Mouse (Mus musculus) CH12.LX (cell line): ENCODE measurements at regions not wholly inside any gene's neighbourhood (a gene's known extent, or its start where the extent isn't known, plus 50 kb on each side); places are given as distances from the start of the nearest gene placed in this dataset.

Experiments used
- DNase-seq: peaks from one replicate; pipeline ENCODE4 v3.0.0-alpha.2; 2013; ENCODE audit errors: extremely low read depth
- H3K27ac ChIP-seq: 2 replicates; pipeline ENCODE4 v1.5.1; 2012; ENCODE audit warnings: low read depth, mild to moderate bottlenecking, control low read depth, moderate library complexity; ENCODE audit not compliant: insufficient read depth
- H3K27me3 ChIP-seq: replicated peaks from 2 replicates; pipeline ENCODE3; 2012; ENCODE audit warnings: inconsistent platforms
- H3K36me3 ChIP-seq, 2 experiments: replicated peaks in 1 of 2; 2 replicates each; pipeline versions ENCODE3 to v1.6.1; 2012; ENCODE audit warnings: inconsistent platforms in 1 of 2, low read length in 1 of 2, mild to moderate bottlenecking in 1 of 2, mixed read lengths in 1 of 2, moderate library complexity in 1 of 2; ENCODE audit not compliant: control insufficient read depth in 1 of 2, insufficient read depth in 1 of 2
- H3K4me1 ChIP-seq, 2 experiments: 2 replicates each; pipeline ENCODE4 v1.6.1; 2012; ENCODE audit warnings: inconsistent platforms in 1 of 2, moderate library complexity in 1 of 2; ENCODE audit not compliant: insufficient read depth in 2 of 2, control insufficient read depth in 1 of 2
- H3K4me2 ChIP-seq: 2 replicates; pipeline ENCODE4 v1.6.1; 2012; ENCODE audit warnings: low read depth, mild to moderate bottlenecking, control low read depth; ENCODE audit not compliant: poor library complexity, insufficient read depth, severe bottlenecking
- H3K4me3 ChIP-seq, 3 experiments: fragments of 150-350 bp in 1 of 3; sonication (generic) in 1 of 3; replicated peaks in 1 of 3; 2 replicates each; pipeline versions ENCODE3 to v1.5.1; 2011 to 2012; ENCODE audit warnings: low read depth in 2 of 3, low read length in 2 of 3, mild to moderate bottlenecking in 2 of 3, moderate library complexity in 2 of 3, control low read depth in 1 of 3, improper control_type of control experiment in 1 of 3, inconsistent platforms in 1 of 3, mixed read lengths in 1 of 3; ENCODE audit not compliant: poor library complexity in 1 of 3
- H3K79me2 ChIP-seq: replicated peaks from 2 replicates; pipeline ENCODE4 v1.6.1; 2012; ENCODE audit warnings: mild to moderate bottlenecking, moderate library complexity; ENCODE audit not compliant: control insufficient read depth, poor library complexity, insufficient read depth, severe bottlenecking; ENCODE audit errors: extremely low read depth
- H3K9ac ChIP-seq: 2 replicates; pipeline ENCODE4 v1.6.1; 2012; ENCODE audit warnings: low read depth, mild to moderate bottlenecking, control low read depth, moderate library complexity; ENCODE audit not compliant: insufficient read depth
- H3K9me3 ChIP-seq: replicated peaks from 2 replicates; pipeline ENCODE3; 2012; ENCODE audit warnings: low read length, inconsistent platforms, mixed read lengths
- BHLHE40 ChIP-seq: IDR thresholded peaks from 2 replicates; pipeline ENCODE4 v1.6.1; 2011; ENCODE audit warnings: mild to moderate bottlenecking, low read depth, low read length, improper control_type of control experiment
- E2F4 ChIP-seq: IDR thresholded peaks from 2 replicates; pipeline ENCODE4 v1.6.1; 2011; ENCODE audit warnings: low read depth, low read length, improper control_type of control experiment; ENCODE audit not compliant: insufficient replicate concordance
- ELF1 ChIP-seq: IDR thresholded peaks from 2 replicates; pipeline ENCODE4 v1.6.1; 2014; ENCODE audit warnings: low read depth, mild to moderate bottlenecking, inconsistent platforms, low read length, improper control_type of control experiment
- EP300 ChIP-seq: IDR thresholded peaks from 2 replicates; pipeline ENCODE4 v1.6.1; 2011; ENCODE audit warnings: low read length, improper control_type of control experiment
- GABPA ChIP-seq: IDR thresholded peaks from 2 replicates; pipeline ENCODE4 v1.6.1; 2012; ENCODE audit warnings: low read depth, low read length, improper control_type of control experiment, inconsistent platforms; ENCODE audit not compliant: insufficient replicate concordance
- JUND ChIP-seq: conservative IDR thresholded peaks from 2 replicates; pipeline ENCODE4 v1.6.1; 2011; ENCODE audit warnings: low read depth, low read length, improper control_type of control experiment
- KAT2A ChIP-seq: IDR thresholded peaks from 2 replicates; pipeline ENCODE4 v1.6.1; 2012; ENCODE audit warnings: low read length, improper control_type of control experiment, inconsistent platforms; ENCODE audit not compliant: insufficient replicate concordance
- MAFK ChIP-seq: IDR thresholded peaks from 2 replicates; pipeline ENCODE4 v1.6.1; 2011; ENCODE audit warnings: low read length, improper control_type of control experiment; ENCODE audit not compliant: insufficient replicate concordance
- MAZ ChIP-seq: IDR thresholded peaks from 2 replicates; pipeline ENCODE4 v1.6.1; 2012; ENCODE audit warnings: low read depth, mild to moderate bottlenecking, inconsistent platforms, low read length, improper control_type of control experiment, moderate library complexity
- MEF2A ChIP-seq: IDR thresholded peaks from 2 replicates; pipeline ENCODE4 v1.6.1; 2014; ENCODE audit warnings: low read depth, mild to moderate bottlenecking, inconsistent platforms, low read length, improper control_type of control experiment, borderline replicate concordance
- MYC ChIP-seq: IDR thresholded peaks from 2 replicates; pipeline ENCODE4 v1.6.1; 2011; ENCODE audit warnings: low read depth, mild to moderate bottlenecking, improper control_type of control experiment, low read length
- NELFE ChIP-seq: IDR thresholded peaks from 2 replicates; pipeline ENCODE4 v1.6.1; 2011; ENCODE audit warnings: low read depth, low read length, improper control_type of control experiment
- NRF1 ChIP-seq: IDR thresholded peaks from 2 replicates; pipeline ENCODE4 v1.6.1; 2014; ENCODE audit warnings: low read depth, mild to moderate bottlenecking, inconsistent platforms, low read length, improper control_type of control experiment, moderate library complexity
- PAX5 ChIP-seq: IDR thresholded peaks from 2 replicates; pipeline ENCODE4 v1.6.1; 2012; ENCODE audit warnings: low read length, inconsistent platforms, mixed read lengths
- POLR2A ChIP-seq: IDR thresholded peaks from 2 replicates; pipeline ENCODE4 v1.6.1; 2011; ENCODE audit warnings: low read depth, mild to moderate bottlenecking, improper control_type of control experiment, low read length
- POLR2AphosphoS2 ChIP-seq: IDR thresholded peaks from 2 replicates; pipeline ENCODE4 v1.6.1; 2011; ENCODE audit warnings: low read depth, low read length, improper control_type of control experiment
- RCOR1 ChIP-seq: conservative IDR thresholded peaks from 2 replicates; pipeline ENCODE4 v1.6.1; 2012; ENCODE audit warnings: low read depth, mild to moderate bottlenecking, inconsistent platforms, low read length, improper control_type of control experiment
- SIN3A ChIP-seq: IDR thresholded peaks from 2 replicates; pipeline ENCODE4 v1.6.1; 2012; ENCODE audit warnings: low read length, improper control_type of control experiment, inconsistent platforms
- SMC3 ChIP-seq: IDR thresholded peaks from 2 replicates; pipeline ENCODE4 v1.6.1; 2011; ENCODE audit warnings: low read depth, low read length, improper control_type of control experiment
- TBP ChIP-seq: conservative IDR thresholded peaks from 2 replicates; pipeline ENCODE4 v1.6.1; 2011; ENCODE audit warnings: low read depth, low read length, improper control_type of control experiment
- TCF12 ChIP-seq: IDR thresholded peaks from 2 replicates; pipeline ENCODE4 v1.6.1; 2014; ENCODE audit warnings: low read depth, mild to moderate bottlenecking, inconsistent platforms, low read length, improper control_type of control experiment
- UBTF ChIP-seq: IDR thresholded peaks from 2 replicates; pipeline ENCODE4 v1.6.1; 2012; ENCODE audit warnings: low read depth, mild to moderate bottlenecking, inconsistent platforms, low read length, improper control_type of control experiment, moderate library complexity
- USF1 ChIP-seq: IDR thresholded peaks from 2 replicates; pipeline ENCODE4 v1.6.1; 2014; ENCODE audit warnings: low read depth, mild to moderate bottlenecking, inconsistent platforms, low read length, improper control_type of control experiment
- USF2 ChIP-seq: conservative IDR thresholded peaks from 2 replicates; pipeline ENCODE4 v1.6.1; 2011; ENCODE audit warnings: low read depth, low read length, improper control_type of control experiment
- ZC3H11A ChIP-seq: IDR thresholded peaks from 2 replicates; pipeline ENCODE4 v1.6.1; 2012; ENCODE audit warnings: low read depth, mild to moderate bottlenecking, inconsistent platforms, low read length, improper control_type of control experiment
- ZKSCAN1 ChIP-seq: IDR thresholded peaks from 2 replicates; pipeline ENCODE4 v1.6.1; 2012; ENCODE audit warnings: low read depth, inconsistent platforms, low read length, improper control_type of control experiment, borderline replicate concordance
- ZMIZ1 ChIP-seq: IDR thresholded peaks from 2 replicates; pipeline ENCODE4 v1.6.1; 2012; ENCODE audit warnings: low read depth, mild to moderate bottlenecking, inconsistent platforms, low read length, improper control_type of control experiment
- ZNF384 ChIP-seq: IDR thresholded peaks from 2 replicates; pipeline ENCODE4 v1.6.1; 2012; ENCODE audit warnings: low read depth, low read length, improper control_type of control experiment, inconsistent platforms
- dilution Hi-C: fragments of 300-500 bp; cut with MboI; formaldehyde crosslinking; loops from 2 replicates; pipeline ENCODE4 v1.14.3; 2020; ENCODE audit warnings: low sequenced_read_pairs; ENCODE audit not compliant: extremely low pct_unique_long_range_greater_than_20kb, extremely low pct_ligation_motif_present
- in situ Hi-C: fragments of 300-500 bp; cut with MboI; formaldehyde crosslinking; loops from 3 replicates; pipeline ENCODE4 v1.14.3; 2019; ENCODE audit warnings: low sequenced_read_pairs, low pct_ligation_motif_present, low pct_unique_long_range_greater_than_20kb, mixed read lengths

GRCm38 (mm10) chr13:90660950-90661349 is 244.2 kb downstream of the Atp6ap1l start:
- Histone ChIP-seq H3K4me3 (no peak overlapping the region), H3K9ac (no peak overlapping the region), H3K27me3 (no peaks in the 10 kb centered on the region), H3K36me3 (no peaks in the 10 kb centered on the region), H3K27ac (no peak overlapping the region), H3K9me3 (no peaks in the 10 kb centered on the region), H3K4me2 (no peak overlapping the region), H3K4me1 (no peaks in the 10 kb centered on the region)
- dilution Hi-C loops: no loop called here
- DNase-seq: no peak
- in situ Hi-C loops: no loop called here
- TF ChIP-seq NELFE (no peak), MYC (no peak), BHLHE40 (no peak), POLR2AphosphoS2 (no peak), PAX5 (no peak), SIN3A (no peak), EP300 (no peak), UBTF (no peak), USF1 (no peak), TCF12 (no peak), RCOR1 (no peak), TBP (no peak), GABPA (no peak), ZKSCAN1 (no peak), SMC3 (no peak), NRF1 (no peak), MEF2A (no peak), ZNF384 (no peak), ELF1 (no peak)
- TF ChIP-seq, all 38 proteins: peak for 0
- no peaks in the 10 kb centered on the region for H3K79me2 ChIP-seq

- TF ChIP-seq JUND (no peak), RCOR1 (no peak), ZMIZ1 (no peak), ZC3H11A (no peak), EP300 (no peak), GABPA (no peak), TCF12 (no peak), USF2 (no peak), NRF1 (no peak), E2F4 (no peak), POLR2A (no peak), NELFE (no peak), KAT2A (no peak), POLR2AphosphoS2 (no peak), PAX5 (no peak), USF1 (no peak), MYC (no peak), BHLHE40 (no peak), MAFK (no peak), MAZ (no peak)
- H3K9ac ChIP-seq: no peak overlapping the region
- dilution Hi-C loops (no loop called here), in situ Hi-C loops (no loop called here)
- H3K9me3 ChIP-seq: no peaks in the 10 kb centered on the region
- no peaks in the 10 kb centered on the region for H3K79me2 ChIP-seq
- H3K4me1 ChIP-seq: no peaks in the 10 kb centered on the region
- no peak overlapping the region for H3K27ac ChIP-seq
- no peaks in the 10 kb centered on the region for H3K36me3 ChIP-seq
- H3K4me2 ChIP-seq: no peak overlapping the region
- no peaks in the 10 kb centered on the region for H3K27me3 ChIP-seq
- DNase-seq: no peak
- H3K4me3 ChIP-seq: no peak overlapping the region
These were observed 246.1 kb downstream of the Atp6ap1l start for GRCm38 (mm10) chr13:90659087-90659486.
